Mouse (Mus musculus) liver, embryonic 14.5 days (tissue): ENCODE results near the gene Pex7. TPM values are rescaled to one million over a fixed set of nuclear protein-coding genes. Genes with fewer than 3 reads are reported as not detected.

ENCODE experiments used
- ATAC-seq: fragments of 200-750 bp; cut with Nextera tagmentation; 2 replicates; pipeline ENCODE4 v1.8.0; 2017; ENCODE audit warnings: moderate number of reproducible peaks, mild to moderate bottlenecking, moderate library complexity; ENCODE audit not compliant: insufficient read depth
- DNase-seq, 3 experiments: peaks; one replicate each; pipeline ENCODE4 v3.0.0-alpha.2; 2012 to 2013; ENCODE audit warnings: low read depth in 3 of 3, low spot score in 3 of 3
- H3K27ac ChIP-seq: fragments of 300-500 bp; sonication (generic); 2 replicates; pipeline ENCODE4 v1.5.1; 2014; ENCODE audit warnings: moderate library complexity, mild to moderate bottlenecking, control low read depth, inconsistent platforms
- H3K27me3 ChIP-seq: fragments of 300-500 bp; sonication (generic); 2 replicates; pipeline ENCODE4 v1.6.1; 2014; ENCODE audit warnings: mild to moderate bottlenecking, low read length, moderate library complexity; ENCODE audit not compliant: control insufficient read depth, insufficient read depth
- H3K36me3 ChIP-seq: fragments of 300-500 bp; sonication (generic); replicated peaks from 2 replicates; pipeline ENCODE4 v1.6.1; 2014; ENCODE audit warnings: low read depth; ENCODE audit not compliant: control insufficient read depth, insufficient read depth
- H3K4me1 ChIP-seq, 2 experiments: fragments of 200-500 bp in 1 of 2; fragments of 300-500 bp in 1 of 2; sonication (generic) in 1 of 2; replicated peaks; 2 replicates each; pipeline ENCODE4 v1.6.1; 2012 to 2014; ENCODE audit warnings: antibody characterized with exemption in 1 of 2, inconsistent platforms in 1 of 2, low read length in 1 of 2; ENCODE audit not compliant: control insufficient read depth in 2 of 2, insufficient read depth in 2 of 2
- H3K4me2 ChIP-seq: fragments of 300-500 bp; sonication (generic); 2 replicates; pipeline ENCODE4 v1.6.1; 2014; ENCODE audit warnings: low read depth, mild to moderate bottlenecking, control low read depth, moderate library complexity
- H3K4me3 ChIP-seq, 2 experiments: fragments of 200-500 bp in 1 of 2; fragments of 300-500 bp in 1 of 2; sonication (generic) in 1 of 2; 2 replicates each; pipeline ENCODE4 v1.5.1; 2012 to 2014; ENCODE audit warnings: low read depth in 2 of 2, low read length in 2 of 2, mild to moderate bottlenecking in 2 of 2, control low read depth in 1 of 2, inconsistent platforms in 1 of 2, moderate library complexity in 1 of 2; ENCODE audit not compliant: insufficient read depth in 1 of 2
- H3K9ac ChIP-seq: fragments of 300-500 bp; sonication (generic); replicated peaks from 2 replicates; pipeline ENCODE4 v1.6.1; 2014; ENCODE audit warnings: mild to moderate bottlenecking, control low read depth, moderate library complexity
- H3K9me3 ChIP-seq: fragments of 300-500 bp; sonication (generic); 2 replicates; pipeline ENCODE4 v1.6.1; 2016; ENCODE audit warnings: low read length, mixed read lengths; ENCODE audit not compliant: control insufficient read depth
- CTCF ChIP-seq: IDR thresholded peaks from 2 replicates; pipeline ENCODE4 v1.5.1; 2016; ENCODE audit warnings: antibody characterized with exemption, low read depth, control low read depth
- EP300 ChIP-seq: IDR thresholded peaks from 2 replicates; pipeline ENCODE4 v1.6.1; 2016; ENCODE audit warnings: antibody characterized with exemption, low read depth
- WGBS: fragments of 180-500 bp; shearing (Covaris S2); extraction: QIAGEN DNeasy Blood & Tissue Kit; methylation state at CpG from one replicate; pipeline ENCODE4 v1.1.7; 2014; ENCODE audit not compliant: insufficient replicate concordance; 5-methylcytosine and 5-hydroxymethylcytosine counted together
- polyA plus RNA-seq, 2 experiments: library from polyadenylated mRNA; depleted of rRNA in 1 of 2; stranded (reverse) in 1 of 2; unstranded in 1 of 2; fragments of >200 nt; fragmentation: Nextera tagmentation in 1 of 2; extraction: Ambion mirVana in 1 of 2; gene quantifications; 2 replicates each; pipeline versions ENCODE4 v1.2.1 to v1.2.3; 2012 to 2014

Gene Pex7
- polyA plus RNA-seq, 2 experiments: 13.3 to 30.8 TPM

DNA sequence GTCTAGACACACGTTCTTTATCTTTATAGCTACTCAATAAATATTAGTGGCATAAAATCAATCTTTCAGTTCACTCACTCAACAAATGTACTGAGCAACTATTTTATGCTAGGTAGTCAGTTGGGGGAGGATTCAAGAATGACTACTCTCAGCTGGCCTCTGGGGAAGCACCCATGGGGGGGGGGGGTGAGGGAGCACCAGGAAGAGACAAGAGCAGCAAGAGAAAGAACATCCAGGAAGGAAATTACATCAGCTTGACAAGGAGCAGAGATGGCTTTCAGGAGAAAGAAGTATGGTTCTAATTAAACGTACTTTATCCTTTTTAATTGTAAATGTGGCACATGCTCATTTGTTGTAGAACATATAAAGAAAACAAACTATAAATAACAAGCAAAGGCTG, 53.9 kb downstream of the Pex7 start:
- H3K4me1 ChIP-seq: peaks cover 0 to 5% of the 10 kb centered on the region in 2 experiments; a peak in 2 of 4 replicates
- H3K9ac ChIP-seq: no peak overlapping the region
- H3K27me3 ChIP-seq: peaks cover 47% of the 10 kb centered on the region
- TF ChIP-seq CTCF: no peak
- TF ChIP-seq EP300: no peak
- no peak overlapping the region for H3K4me3 ChIP-seq
- no peak for ATAC-seq
- 34% methylated on average over 2 of the region's 2 CpGs for WGBS
- no peaks in the 10 kb centered on the region for H3K9me3 ChIP-seq
- H3K36me3 ChIP-seq: no peaks in the 10 kb centered on the region
- H3K4me2 ChIP-seq: no peak overlapping the region
- no peak overlapping the region for H3K27ac ChIP-seq
- no peak for DNase-seq

DNA sequence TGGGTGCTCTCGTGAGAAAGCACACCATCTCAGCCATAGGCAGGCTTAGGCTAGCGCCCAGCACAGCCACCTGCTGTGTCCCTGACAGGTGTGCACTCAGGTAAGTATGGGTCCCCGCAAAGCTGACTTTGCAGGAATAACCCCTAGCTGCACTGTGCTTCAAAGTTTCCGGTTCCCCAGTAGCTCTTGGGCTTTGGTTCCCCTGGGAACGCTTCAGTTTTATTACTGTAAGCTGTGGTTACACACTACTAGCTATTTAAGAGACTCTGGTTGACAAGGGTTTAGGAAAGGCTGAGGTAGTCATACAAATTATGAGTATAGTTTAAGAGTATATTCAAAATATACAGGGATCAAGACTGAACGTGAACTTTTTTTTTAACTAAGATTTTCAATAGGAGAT, 54.7 kb downstream of the Pex7 start:
- Histone ChIP-seq H3K4me1 (peaks cover 0 to 5% of the 10 kb centered on the region in 2 experiments; a peak in 2 of 4 replicates), H3K27ac (no peak overlapping the region), H3K36me3 (no peaks in the 10 kb centered on the region), H3K4me3 (no peak overlapping the region), H3K9me3 (no peaks in the 10 kb centered on the region), H3K27me3 (peaks cover 51% of the 10 kb centered on the region), H3K4me2 (no peak overlapping the region), H3K9ac (no peak overlapping the region)
- 44% methylated on average over 6 of the region's 6 CpGs for WGBS
- DNase-seq: no peak
- ATAC-seq: no peak
- TF ChIP-seq CTCF (no peak), EP300 (no peak)

DNA sequence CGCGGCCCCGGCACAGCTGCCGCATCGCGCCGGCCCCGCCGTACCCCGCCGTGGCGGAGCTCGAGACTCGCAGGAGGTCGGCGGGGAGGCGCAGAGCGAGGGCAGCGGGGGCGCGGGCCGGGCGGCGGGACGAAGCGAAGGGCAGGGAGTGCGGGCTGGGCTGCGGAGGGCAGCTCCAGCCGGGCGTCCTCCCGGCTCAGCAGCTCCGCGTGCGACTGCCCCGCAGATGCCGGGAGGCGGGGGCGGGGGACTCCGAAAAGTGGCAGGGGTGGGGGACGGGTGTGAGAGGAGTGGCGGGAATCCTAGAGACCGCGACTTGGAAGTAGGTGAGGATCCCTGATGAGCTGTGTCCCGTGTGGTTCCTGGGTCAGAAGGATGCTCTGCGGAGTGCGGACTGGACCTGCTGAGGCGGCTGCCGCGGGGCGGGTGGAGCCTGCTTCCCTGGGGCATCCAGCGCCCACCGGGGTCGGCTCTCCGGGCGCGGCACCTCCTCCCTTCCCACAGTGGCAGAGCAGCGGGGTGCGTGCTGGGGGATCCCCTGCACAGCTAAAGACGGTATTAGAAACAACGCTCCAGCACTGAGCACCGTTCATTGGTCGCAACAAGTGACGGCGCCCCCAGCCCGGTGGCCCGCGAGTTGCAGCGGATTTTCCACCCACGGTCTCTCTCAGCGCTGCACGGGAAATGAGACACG, 56.3 kb downstream of the Pex7 start, which contains the start of gene Slc35d3:
Gene Slc35d3, minus strand, starts transcription at position 462 of the 694 bp plus-strand sequence.
- Histone ChIP-seq H3K4me3 (peak within 1 kb of the TSS; percentile 41 to 49), H3K4me2 (peak within 1 kb of the TSS; percentile 64), H3K36me3 (no peaks in the 10 kb centered on the region), H3K27me3 (peaks cover 51% of the 10 kb centered on the region), H3K27ac (no peak within 1 kb of the TSS), H3K4me1 (peaks cover 0 to 5% of the 10 kb centered on the region in 2 experiments; a peak in 2 of 4 replicates), H3K9ac (no peak within 1 kb of the TSS), H3K9me3 (no peaks in the 10 kb centered on the region)
- ATAC-seq (no peak), DNase-seq (no peak)
- no peak for TF ChIP-seq CTCF
- TF ChIP-seq EP300: no peak
- under 1% methylated on average over 68 of the region's 72 CpGs for WGBS

- under 1% methylated on average over 36 of the region's 36 CpGs for WGBS
- H3K9me3 ChIP-seq: no peaks in the 10 kb centered on the region
- H3K4me3 ChIP-seq: peak overlapping the region; percentile 41 to 49
- ATAC-seq (no peak), DNase-seq (no peak)
- no peak overlapping the region for H3K27ac ChIP-seq
- H3K27me3 ChIP-seq: peaks cover 51% of the 10 kb centered on the region
- H3K4me2 ChIP-seq: peak overlapping the region; percentile 64
- no peak for TF ChIP-seq EP300
- TF ChIP-seq CTCF: no peak
- no peak overlapping the region for H3K9ac ChIP-seq
- H3K36me3 ChIP-seq: no peaks in the 10 kb centered on the region
- peaks cover 0 to 4% of the 10 kb centered on the region in 2 experiments; a peak in 1 of 4 replicates for H3K4me1 ChIP-seq
These were observed 56.9 kb downstream of the Pex7 start for GRCm38 (mm10) chr10:19850544-19850997.

- H3K9ac ChIP-seq: no peak overlapping the region
- no peak overlapping the region for H3K27ac ChIP-seq
- under 1% methylated on average over 32 of the region's 32 CpGs for WGBS
- H3K27me3 ChIP-seq: peaks cover 51% of the 10 kb centered on the region
- H3K9me3 ChIP-seq: no peaks in the 10 kb centered on the region
- peak; percentile 61; the same call in 1 of the 2 replicates for ATAC-seq
- no peaks in the 10 kb centered on the region for H3K4me1 ChIP-seq
- TF ChIP-seq EP300 (no peak), CTCF (no peak)
- no peaks in the 10 kb centered on the region for H3K36me3 ChIP-seq
- DNase-seq: no peak
- H3K4me2 ChIP-seq: peak overlapping the region; percentile 64
- H3K4me3 ChIP-seq: peak overlapping the region; percentile 26 to 49
These were observed 57.6 kb downstream of the Pex7 start for GRCm38 (mm10) chr10:19849771-19850365.
